Mouse (Mus musculus): ENCODE results near the gene Mrvi1. TPM values are rescaled to one million over a fixed set of nuclear protein-coding genes. Genes with fewer than 3 reads are reported as not detected.

Mrvi1 gene
- polyA plus RNA-seq, 1 experiment = 2.6 TPM

DNA sequence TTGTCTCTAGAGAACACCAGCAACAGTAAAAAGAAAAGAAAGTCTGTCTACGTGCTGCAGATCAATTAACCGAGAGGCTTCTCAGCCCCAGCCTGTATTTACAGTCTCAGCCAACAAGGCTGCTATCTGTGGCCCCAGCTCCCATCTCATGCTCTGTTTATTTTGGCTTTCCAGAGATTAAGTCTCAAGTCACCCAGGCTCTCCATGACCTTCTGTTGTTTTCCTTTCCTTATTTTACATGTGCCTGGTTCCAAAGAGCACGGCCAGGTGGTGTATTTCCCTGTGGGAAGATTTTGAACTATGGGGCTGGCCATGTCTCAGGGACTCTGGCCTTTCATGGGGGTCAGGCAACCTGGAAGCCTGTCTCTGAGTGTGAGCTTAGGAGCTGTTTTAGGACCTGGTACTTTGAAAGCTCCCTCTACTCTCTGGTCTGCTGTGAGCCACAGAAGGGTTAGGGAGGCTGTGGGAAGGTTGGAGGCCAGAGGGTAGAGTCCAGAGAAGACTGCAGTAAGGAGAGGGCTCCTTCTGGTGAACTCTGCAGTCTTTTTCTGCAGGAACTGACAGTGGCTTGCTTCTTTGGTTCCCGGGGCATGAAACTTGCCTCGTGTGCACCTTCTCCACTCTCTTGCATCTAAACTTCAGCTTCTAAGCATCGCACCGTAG is 130.6 kb downstream of the Mrvi1 start:
- no peak overlapping the region for H3K4me3 ChIP-seq (ENCODE audit: insufficient read depth, low read length)
- TF ChIP-seq POLR2A (IDR thresholded peaks at IDR 0.05; ENCODE audit: extremely low read depth, insufficient read depth, low read length) (no peak), CTCF (IDR thresholded peaks at IDR 0.05; ENCODE audit: extremely low read depth, insufficient read depth, low read length) (no peak)
- H3K4me1 ChIP-seq (ENCODE audit: control insufficient read depth, insufficient read depth, low read length) = peaks cover 6% of the 10 kb centered on the region
- no peak overlapping the region for H3K27ac ChIP-seq (ENCODE audit: insufficient read depth, low read length)

DNA sequence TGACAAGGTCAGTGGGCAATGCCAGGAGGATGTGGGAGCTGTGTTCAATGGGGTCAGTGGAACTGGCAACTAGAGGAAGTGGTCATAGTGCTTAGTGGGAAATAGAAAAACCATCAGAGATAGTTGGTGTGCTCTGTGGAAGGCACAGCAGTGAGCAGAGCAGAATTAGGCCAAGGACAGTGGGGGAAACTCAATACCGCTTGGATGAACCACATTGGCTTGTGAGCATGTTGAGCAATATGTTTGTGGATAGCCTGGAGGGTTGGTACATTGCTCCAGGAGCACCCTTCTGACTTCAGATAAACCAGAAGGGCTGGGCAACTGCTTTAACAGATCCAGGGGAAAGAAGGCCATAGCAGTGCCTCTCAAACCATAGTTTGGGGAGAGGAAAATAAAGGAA is 133.9 kb downstream of the Mrvi1 start:
- Histone ChIP-seq H3K4me3 (ENCODE audit: insufficient read depth, low read length) (no peak overlapping the region), H3K4me1 (ENCODE audit: control insufficient read depth, insufficient read depth, low read length) (peaks cover under 1% of the 10 kb centered on the region; the same call in 1 of the 2 replicates), H3K27ac (ENCODE audit: insufficient read depth, low read length) (no peak overlapping the region)
- no peak for TF ChIP-seq CTCF (IDR thresholded peaks at IDR 0.05; ENCODE audit: extremely low read depth, insufficient read depth, low read length)
- no peak for TF ChIP-seq POLR2A (IDR thresholded peaks at IDR 0.05; ENCODE audit: extremely low read depth, insufficient read depth, low read length)

DNA sequence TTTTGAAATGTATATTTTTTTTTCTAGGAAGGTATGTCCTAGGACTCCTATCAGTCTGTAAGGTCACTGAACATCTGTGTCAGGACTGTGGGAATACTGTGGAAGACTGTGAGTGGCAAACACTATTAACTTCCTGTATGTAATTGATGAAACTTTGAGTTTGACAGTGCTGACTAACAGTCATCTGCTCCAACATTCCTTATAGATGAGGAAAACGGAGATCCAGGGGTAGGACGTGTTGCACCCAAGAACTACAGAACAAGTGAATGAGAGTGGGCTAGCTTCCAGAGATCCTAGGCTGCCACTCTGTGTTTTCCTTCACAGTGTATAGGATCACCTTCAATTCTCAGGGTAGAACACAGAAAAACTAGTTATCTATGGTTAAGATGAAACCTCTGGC is 134.9 kb downstream of the Mrvi1 start:
- H3K27ac ChIP-seq (ENCODE audit: insufficient read depth, low read length) = no peak overlapping the region
- TF ChIP-seq CTCF (IDR thresholded peaks at IDR 0.05; ENCODE audit: extremely low read depth, insufficient read depth, low read length) (no peak), POLR2A (IDR thresholded peaks at IDR 0.05; ENCODE audit: extremely low read depth, insufficient read depth, low read length) (no peak)
- peaks cover 2% of the 10 kb centered on the region; the same call in 1 of the 2 replicates for H3K4me1 ChIP-seq (ENCODE audit: control insufficient read depth, insufficient read depth, low read length)
- no peak overlapping the region for H3K4me3 ChIP-seq (ENCODE audit: insufficient read depth, low read length)

DNA sequence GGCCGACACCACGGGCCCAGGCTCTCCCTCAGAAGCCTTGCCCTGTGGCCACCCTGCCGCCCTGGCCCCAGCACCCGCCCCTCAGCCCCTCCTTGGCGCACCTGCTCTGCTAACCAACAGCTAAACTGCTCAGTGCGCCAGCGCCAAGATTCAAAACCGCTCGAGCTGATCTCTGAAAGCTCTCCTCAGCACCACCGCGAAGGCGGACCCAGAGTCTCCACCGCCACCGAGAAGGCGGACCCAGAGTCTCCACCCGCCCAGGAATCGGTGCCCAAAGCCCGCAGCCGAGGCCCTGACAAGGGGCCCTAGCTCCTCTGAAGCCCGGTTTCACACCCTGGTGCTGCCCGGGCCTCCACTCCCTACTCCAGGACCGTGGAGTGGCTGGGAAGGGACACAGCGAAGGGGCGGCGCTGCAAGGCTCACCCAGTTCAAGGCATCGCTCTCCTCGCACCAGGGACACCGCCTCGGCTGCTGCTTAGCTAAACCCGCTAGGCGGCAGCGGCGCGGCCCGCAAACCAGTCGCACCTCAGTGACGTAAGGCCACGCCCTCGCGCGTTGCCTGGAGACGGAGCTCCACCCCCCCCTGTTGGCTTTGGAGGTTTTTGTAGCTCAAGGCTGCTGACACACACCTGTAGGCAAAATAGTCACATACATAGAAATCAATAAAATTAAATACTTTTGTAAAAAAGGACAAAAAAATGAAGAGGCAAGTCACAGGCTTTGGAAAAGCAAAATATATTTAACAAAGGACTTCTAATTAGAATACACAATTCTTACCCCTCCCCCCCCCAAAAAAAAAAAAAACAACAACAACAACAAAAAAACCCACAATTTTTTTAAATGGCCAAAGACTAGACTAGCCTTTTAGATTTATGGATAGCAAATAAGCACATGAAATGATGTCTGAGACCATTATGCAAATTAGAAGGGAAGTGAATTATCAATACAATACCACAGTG is 138.1 kb downstream of the Mrvi1 start, which contains the start of gene Rnf141:
Rnf141 (minus strand) TSS at position 542 of the 959 bp plus-strand sequence.
- TF ChIP-seq POLR2A (IDR thresholded peaks at IDR 0.05; ENCODE audit: extremely low read depth, insufficient read depth, low read length) = peak; percentile 86
- peak; percentile 32; the same call in 1 of the 2 replicates for TF ChIP-seq CTCF (IDR thresholded peaks at IDR 0.05; ENCODE audit: extremely low read depth, insufficient read depth, low read length)
- Histone ChIP-seq H3K4me3 (ENCODE audit: insufficient read depth, low read length) (peak within 1 kb of the TSS; percentile 88), H3K27ac (ENCODE audit: insufficient read depth, low read length) (peak within 1 kb of the TSS; percentile 89)

DNA sequence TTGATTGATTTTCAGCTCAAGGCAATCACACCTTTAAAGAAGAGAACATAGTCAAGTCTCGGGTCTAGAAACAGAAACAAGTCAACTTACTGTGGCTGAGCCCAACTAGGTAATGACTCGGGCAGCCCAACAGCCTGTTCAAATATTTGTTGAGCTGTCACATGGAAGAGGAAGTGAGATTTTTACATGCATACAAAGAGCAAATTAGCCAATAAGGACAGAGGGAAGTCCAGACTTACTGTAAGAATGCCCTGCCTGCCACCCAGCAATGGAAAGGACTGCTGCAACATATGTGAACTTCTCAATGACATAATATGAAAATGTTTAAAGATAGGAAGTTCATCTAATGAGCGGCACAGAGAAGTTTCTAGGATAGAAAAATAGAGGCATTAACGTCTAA is 141.9 kb downstream of the Mrvi1 start:
- H3K27ac ChIP-seq (ENCODE audit: insufficient read depth, low read length) = no peak overlapping the region
- peaks cover 2% of the 10 kb centered on the region; the same call in 1 of the 2 replicates for H3K4me1 ChIP-seq (ENCODE audit: control insufficient read depth, insufficient read depth, low read length)
- H3K4me3 ChIP-seq (ENCODE audit: insufficient read depth, low read length) = no peak overlapping the region
- TF ChIP-seq CTCF (IDR thresholded peaks at IDR 0.05; ENCODE audit: extremely low read depth, insufficient read depth, low read length) (no peak), POLR2A (IDR thresholded peaks at IDR 0.05; ENCODE audit: extremely low read depth, insufficient read depth, low read length) (no peak)

More for the DNA sequence above, 138.1 kb downstream of the Mrvi1 start, which contains the start of gene Rnf141:
- peaks cover 2% of the 10 kb centered on the region; the same call in 1 of the 2 replicates for H3K4me1 ChIP-seq (ENCODE audit: control insufficient read depth, insufficient read depth, low read length)

DNA sequence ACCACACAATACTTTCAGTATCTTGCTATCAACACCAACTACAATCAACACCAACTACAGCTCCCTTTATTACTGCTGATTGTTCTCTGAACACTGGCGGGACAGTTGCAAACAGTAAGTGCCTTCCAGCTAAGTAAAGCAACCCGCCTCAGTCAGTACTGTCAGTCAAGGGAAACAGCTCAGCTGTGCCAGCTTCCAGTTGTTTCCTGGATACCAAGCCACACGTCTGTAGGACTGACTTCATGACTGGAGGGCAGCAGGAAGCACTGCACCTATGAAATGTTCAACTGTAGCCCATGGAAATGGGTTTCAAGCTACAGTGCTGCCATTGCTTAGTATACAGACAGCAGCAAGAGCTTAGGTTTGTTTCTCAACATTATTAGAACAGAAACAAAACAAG is 147.7 kb downstream of the Mrvi1 start:
- H3K4me1 ChIP-seq (ENCODE audit: control insufficient read depth, insufficient read depth, low read length) = no peaks in the 10 kb centered on the region
- no peak overlapping the region for H3K4me3 ChIP-seq (ENCODE audit: insufficient read depth, low read length)
- TF ChIP-seq CTCF (IDR thresholded peaks at IDR 0.05; ENCODE audit: extremely low read depth, insufficient read depth, low read length) (no peak), POLR2A (IDR thresholded peaks at IDR 0.05; ENCODE audit: extremely low read depth, insufficient read depth, low read length) (no peak)
- no peak overlapping the region for H3K27ac ChIP-seq (ENCODE audit: insufficient read depth, low read length)

DNA sequence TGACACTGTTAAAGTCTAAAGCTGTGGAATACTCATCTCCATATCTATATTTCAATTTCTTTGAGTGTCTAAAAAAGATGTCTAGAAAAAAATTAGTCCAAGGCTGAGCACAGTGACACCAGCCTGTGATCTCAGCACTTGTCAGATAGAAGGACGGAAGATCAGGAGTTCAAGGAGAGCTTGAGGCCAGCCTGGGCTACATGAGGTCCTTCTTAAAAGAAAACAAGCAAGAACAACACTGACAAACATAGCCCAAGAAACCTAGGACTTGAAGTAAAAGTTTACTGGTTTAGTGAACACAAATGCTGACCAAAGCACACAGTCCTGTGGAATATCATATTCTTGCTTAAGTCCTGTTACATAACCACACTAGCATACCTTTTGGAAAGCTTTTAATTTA is 148.2 kb downstream of the Mrvi1 start:
- Histone ChIP-seq H3K4me3 (ENCODE audit: insufficient read depth, low read length) (no peak overlapping the region), H3K4me1 (ENCODE audit: control insufficient read depth, insufficient read depth, low read length) (no peaks in the 10 kb centered on the region), H3K27ac (ENCODE audit: insufficient read depth, low read length) (no peak overlapping the region)
- TF ChIP-seq POLR2A (IDR thresholded peaks at IDR 0.05; ENCODE audit: extremely low read depth, insufficient read depth, low read length) (no peak), CTCF (IDR thresholded peaks at IDR 0.05; ENCODE audit: extremely low read depth, insufficient read depth, low read length) (no peak)

DNA sequence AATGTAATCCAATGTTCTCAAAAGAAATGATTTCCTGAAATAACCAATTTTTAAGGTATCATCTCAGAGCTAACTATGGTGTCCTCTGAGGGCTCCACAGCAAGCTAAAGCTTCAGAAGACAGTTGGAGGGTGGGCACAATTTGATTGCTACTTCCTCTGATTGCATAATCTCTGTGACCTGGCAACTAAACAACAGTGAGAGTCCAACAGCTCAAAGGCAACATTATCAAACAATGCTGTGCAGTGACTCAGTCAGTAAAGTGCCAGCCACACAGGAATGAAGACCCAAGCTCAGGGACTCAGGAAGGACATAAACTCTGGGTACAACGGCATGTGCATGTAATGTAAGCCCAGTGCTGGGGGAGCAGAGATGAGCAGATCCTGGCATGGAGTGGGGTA is 149.2 kb downstream of the Mrvi1 start:
- no peaks in the 10 kb centered on the region for H3K4me1 ChIP-seq (ENCODE audit: control insufficient read depth, insufficient read depth, low read length)
- no peak overlapping the region for H3K4me3 ChIP-seq (ENCODE audit: insufficient read depth, low read length)
- H3K27ac ChIP-seq (ENCODE audit: insufficient read depth, low read length) = no peak overlapping the region
- no peak for TF ChIP-seq CTCF (IDR thresholded peaks at IDR 0.05; ENCODE audit: extremely low read depth, insufficient read depth, low read length)
- no peak for TF ChIP-seq POLR2A (IDR thresholded peaks at IDR 0.05; ENCODE audit: extremely low read depth, insufficient read depth, low read length)

All from cortical plate, adult 2 months (tissue).